Mouse (Mus musculus) cortical plate, adult 2 months (tissue): Measurements from ENCODE around the gene Yjefn3. TPM values are rescaled to one million over a fixed set of nuclear protein-coding genes. Genes with fewer than 3 reads are reported as not detected.
"Not testable (repeated sequence)": the region's sequence is repeated elsewhere in the genome, so short reads cannot be mapped to it uniquely, and the experiment has no call there.

Experiments
- H3K27ac ChIP-seq: fragments of 200-500 bp; 2 replicates; pipeline ENCODE4 v1.5.1; 2012; ENCODE audit warnings: low read length, control low read depth, inconsistent platforms; ENCODE audit not compliant: insufficient read depth
- H3K4me1 ChIP-seq: fragments of 200-500 bp; 2 replicates; pipeline ENCODE4 v1.6.1; 2011; ENCODE audit warnings: low read length; ENCODE audit not compliant: control insufficient read depth, insufficient read depth
- H3K4me3 ChIP-seq: fragments of 200-500 bp; 2 replicates; pipeline ENCODE4 v1.5.1; 2011; ENCODE audit warnings: mild to moderate bottlenecking, low read length, control low read depth; ENCODE audit not compliant: insufficient read depth
- CTCF ChIP-seq: fragments of 200-500 bp; IDR thresholded peaks from 2 replicates; pipeline ENCODE4 v1.5.1; 2011; ENCODE audit warnings: mild to moderate bottlenecking, control low read depth, low read length; ENCODE audit not compliant: insufficient read depth; ENCODE audit errors: extremely low read depth
- POLR2A ChIP-seq: fragments of 200-500 bp; IDR thresholded peaks from 2 replicates; pipeline ENCODE4 v1.6.1; 2011; ENCODE audit warnings: mild to moderate bottlenecking, low read length, control low read depth; ENCODE audit not compliant: insufficient read depth; ENCODE audit errors: extremely low read depth
- polyA plus RNA-seq: library from polyadenylated mRNA; depleted of rRNA; stranded (reverse); fragments of >200 nt; gene quantifications from 2 replicates; pipeline ENCODE4 v1.2.3, GENCODE M21; 2012; rRNA removed

Gene Yjefn3
- 34.2 and 35.7 TPM in 2 replicates for polyA plus RNA-seq

DNA sequence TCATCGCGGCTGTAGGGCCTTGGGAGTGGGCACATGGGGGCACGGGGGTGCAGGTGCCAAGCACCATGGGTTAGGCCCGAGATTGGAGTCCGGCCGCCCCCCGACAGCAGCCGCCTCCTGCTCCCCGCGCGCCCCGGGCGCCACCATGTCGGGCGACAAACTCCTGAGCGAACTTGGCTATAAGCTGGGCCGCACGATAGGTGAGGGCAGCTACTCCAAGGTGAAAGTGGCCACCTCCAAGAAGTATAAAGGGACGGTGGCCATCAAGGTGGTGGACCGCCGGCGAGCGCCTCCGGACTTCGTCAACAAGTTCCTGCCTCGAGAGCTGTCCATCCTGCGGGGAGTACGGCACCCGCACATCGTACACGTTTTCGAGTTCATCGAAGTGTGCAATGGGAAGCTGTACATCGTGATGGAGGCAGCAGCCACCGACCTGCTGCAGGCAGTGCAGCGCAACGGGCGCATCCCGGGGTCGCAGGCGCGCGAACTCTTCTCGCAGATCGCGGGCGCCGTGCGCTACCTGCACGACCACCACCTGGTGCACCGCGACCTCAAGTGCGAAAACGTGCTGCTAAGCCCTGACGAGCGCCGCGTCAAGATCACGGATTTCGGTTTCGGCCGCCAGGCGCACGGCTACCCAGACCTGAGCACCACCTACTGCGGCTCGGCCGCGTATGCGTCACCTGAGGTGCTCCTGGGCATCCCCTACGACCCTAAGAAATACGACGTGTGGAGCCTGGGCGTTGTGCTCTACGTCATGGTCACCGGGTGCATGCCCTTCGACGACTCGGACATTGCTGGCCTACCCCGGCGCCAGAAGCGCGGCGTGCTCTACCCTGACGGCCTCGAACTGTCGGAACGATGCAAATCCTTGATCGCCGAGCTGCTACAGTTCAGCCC lies at the start of gene Yjefn3, which contains the start of the genes Tssk6 and Ndufa13:
Gene Yjefn3, minus strand, starts transcription at position 550 of the 900 bp plus-strand sequence.
Gene Tssk6, plus strand, starts transcription at position 22 of the 900 bp plus-strand sequence.
Gene Ndufa13, minus strand, starts transcription at position 396 of the 900 bp plus-strand sequence.
- H3K27ac ChIP-seq, result peak within 1 kb of the TSS; percentile 70
- no peak for TF ChIP-seq CTCF
- TF ChIP-seq POLR2A, result no peak
- peaks cover 10% of the 10 kb centered on the region for H3K4me1 ChIP-seq
- H3K4me3 ChIP-seq, result peak within 1 kb of the TSS; percentile 73

DNA sequence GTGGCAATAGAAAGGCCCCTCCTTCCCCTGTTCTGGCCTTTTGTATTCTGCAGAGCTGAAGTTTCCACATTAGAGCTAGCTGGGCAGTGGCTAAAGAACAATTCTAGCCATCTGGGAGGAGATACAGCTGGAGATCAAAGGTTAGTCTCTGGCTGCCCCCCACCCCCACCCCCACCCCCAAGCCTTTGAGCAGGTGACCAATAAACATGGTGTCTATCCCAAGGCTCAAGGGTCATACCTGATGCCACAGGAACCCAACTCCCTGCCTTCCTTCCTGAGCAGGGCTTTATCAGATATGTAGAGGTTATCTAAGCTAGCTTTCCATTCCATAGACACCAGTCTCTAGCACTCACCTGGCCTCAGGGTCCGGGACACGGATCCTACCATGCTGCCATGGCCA lies 47.8 kb upstream of the Yjefn3 start:
- H3K27ac ChIP-seq, result no peak overlapping the region
- TF ChIP-seq CTCF, result no peak
- TF ChIP-seq POLR2A, result no peak
- no peaks in the 10 kb centered on the region; the same call in 1 of the 2 replicates for H3K4me1 ChIP-seq
- no peak overlapping the region for H3K4me3 ChIP-seq

DNA sequence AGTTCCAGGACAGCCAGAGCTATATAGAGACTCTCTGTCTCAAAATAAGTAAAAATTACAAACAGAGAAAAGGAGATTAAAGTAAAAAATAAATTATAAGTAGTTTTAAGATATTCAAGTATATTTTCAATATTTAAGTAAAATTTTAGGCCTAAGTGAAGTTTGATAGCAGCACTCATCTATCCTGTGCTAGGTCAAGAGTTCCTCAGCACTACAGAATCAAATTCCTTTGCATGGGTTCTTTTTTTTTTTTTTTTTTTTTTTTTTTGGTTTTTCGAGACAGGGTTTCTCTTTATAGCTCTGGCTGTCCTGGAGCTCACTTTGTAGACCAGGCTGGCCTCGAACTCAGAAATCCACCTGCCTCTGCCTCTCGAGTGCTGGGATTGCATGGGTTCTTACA lies 40.0 kb upstream of the Yjefn3 start:
- not testable (repeated sequence) for H3K4me1 ChIP-seq, H3K4me3 ChIP-seq, H3K27ac ChIP-seq

DNA sequence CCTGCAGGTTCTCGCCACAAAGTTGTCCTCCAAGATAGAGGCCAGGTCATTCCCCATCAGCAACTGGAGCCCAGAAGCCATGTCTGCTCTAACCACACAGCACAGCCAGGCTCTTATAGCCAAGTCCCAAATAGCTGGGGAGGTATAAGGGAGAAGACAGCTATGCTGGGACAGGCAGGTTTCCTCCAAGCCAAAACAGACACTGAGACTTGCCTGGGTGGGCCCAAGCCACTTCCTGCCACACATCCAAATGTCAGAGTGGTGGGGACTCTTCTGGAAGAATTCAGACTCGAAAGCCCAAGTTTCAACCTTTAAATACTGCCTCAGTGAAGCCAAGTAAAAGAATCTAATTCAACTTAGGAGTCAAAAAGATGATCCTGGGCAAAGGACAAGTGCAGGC lies 37.9 kb upstream of the Yjefn3 start:
- H3K27ac ChIP-seq, result no peak overlapping the region
- no peak for TF ChIP-seq POLR2A
- H3K4me3 ChIP-seq, result no peak overlapping the region
- no peaks in the 10 kb centered on the region for H3K4me1 ChIP-seq

DNA sequence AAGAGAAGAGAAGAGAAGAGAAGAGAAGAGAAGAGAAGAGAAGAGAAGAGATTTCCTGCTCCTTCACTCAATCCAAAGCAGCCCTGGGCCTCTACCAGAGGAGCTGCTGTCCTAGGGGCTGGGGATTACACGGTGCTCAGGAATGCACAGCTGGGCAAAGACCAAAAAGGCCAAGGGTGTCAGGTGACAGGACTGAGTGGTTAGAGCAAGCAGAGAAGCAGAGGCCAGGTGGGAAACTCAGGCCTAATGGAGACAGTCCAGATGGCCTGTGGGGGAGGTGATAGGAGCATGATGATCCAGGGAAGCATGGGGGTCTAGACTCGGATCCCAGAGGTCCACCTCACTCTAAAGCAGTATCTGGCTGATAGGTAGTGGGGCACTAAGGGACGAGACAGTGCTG lies 37.1 kb upstream of the Yjefn3 start:
- no peaks in the 10 kb centered on the region for H3K4me1 ChIP-seq
- TF ChIP-seq POLR2A (no peak), CTCF (no peak)
- H3K27ac ChIP-seq, result no peak overlapping the region
- H3K4me3 ChIP-seq, result no peak overlapping the region

DNA sequence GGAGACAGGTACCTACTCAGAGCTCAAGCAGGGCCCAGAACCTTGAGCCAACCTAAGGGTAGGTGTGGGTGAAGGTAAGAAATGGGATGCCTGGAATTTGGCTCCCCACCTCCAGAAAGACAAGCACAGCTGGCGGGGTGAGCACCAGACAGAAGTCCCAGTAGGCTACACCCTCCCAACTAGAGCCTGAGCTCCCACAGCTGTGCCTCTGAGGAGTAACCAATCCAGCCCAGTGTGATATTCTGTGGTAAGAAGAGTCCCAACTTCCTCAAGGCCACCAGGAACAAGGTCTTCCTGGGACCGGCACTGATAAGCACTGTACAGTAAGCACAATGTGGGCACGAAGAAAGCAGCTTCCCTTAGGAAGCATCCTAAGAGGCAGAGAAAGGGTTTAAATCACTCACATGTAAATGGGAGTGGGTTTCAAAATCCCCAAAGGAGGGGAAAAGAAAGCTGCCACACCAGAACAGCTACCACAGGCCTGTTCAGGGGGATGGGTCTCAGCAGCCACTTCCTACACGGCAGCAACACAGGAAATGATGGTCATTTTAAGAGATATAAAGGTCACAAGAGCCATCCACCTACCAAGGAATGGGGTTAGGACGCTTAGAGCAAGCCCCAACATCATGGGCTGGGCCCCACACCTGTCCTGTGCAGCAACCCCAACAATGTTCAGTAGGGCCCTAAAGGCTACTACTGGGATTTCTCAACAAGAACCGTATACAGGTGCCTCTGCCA lies 35.9 kb upstream of the Yjefn3 start:
- no peak for TF ChIP-seq POLR2A
- no peak for TF ChIP-seq CTCF
- Histone ChIP-seq H3K4me3 (no peak overlapping the region), H3K4me1 (no peaks in the 10 kb centered on the region), H3K27ac (no peak overlapping the region)

DNA sequence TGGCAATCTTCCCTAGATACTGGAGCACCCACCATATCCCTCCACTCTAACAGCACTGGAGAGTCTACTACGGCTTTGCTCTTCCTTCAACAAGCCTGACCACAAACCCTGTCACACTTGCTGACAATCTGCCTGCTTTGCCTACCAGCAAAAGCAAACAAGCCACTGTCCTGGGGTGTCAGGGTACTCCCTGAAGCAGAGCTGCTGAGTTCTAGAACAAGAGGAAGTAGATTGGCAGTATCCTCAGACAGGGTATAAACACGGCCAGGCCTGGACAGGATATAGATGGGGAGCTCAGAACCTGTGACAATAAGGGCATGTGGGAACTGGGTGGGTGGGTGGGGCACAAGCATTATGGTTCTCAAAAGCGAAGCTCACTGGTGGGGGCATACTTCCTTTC lies 35.0 kb upstream of the Yjefn3 start:
- Histone ChIP-seq H3K27ac (no peak overlapping the region), H3K4me1 (no peaks in the 10 kb centered on the region), H3K4me3 (no peak overlapping the region)
- TF ChIP-seq POLR2A, result no peak
- TF ChIP-seq CTCF, result no peak

DNA sequence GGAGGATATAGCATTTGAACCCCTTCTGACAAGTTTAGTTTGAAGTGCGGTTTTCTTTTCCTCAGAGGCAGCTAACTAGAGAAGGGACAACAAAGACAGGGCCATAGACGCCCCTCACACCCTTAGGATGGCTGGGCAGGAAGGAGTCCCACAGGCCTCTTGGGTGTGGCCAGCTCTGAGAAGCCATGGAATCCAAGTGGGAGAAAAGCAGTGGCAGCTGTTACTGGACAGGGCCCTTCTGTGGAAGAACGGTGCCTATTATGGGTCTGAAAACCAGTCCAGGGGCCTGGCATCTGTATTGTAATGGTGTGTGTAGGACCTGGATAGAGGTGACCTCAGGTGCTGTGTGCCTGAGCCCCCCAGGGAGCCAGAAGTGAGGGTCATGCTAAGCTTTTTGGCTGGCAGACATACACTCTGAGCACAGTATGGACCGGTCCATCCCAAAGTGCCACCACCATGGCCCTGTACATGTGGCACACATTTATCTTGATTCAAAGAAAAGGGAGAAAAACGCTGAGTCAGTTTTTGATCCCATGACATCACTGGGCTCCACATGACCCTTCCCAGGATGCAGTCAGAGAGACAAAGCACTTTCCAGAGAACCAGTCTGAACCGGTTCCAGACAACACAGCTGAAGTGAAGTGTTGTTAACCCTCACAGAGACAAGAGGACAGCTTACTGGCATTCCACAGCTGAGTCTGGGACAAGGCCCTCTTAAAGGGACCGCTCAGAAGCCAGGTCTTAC lies 33.7 kb upstream of the Yjefn3 start:
- Histone ChIP-seq H3K27ac (no peak overlapping the region; the same call in 1 of the 2 replicates), H3K4me3 (no peak overlapping the region), H3K4me1 (no peaks in the 10 kb centered on the region)
- TF ChIP-seq CTCF (no peak), POLR2A (no peak)

DNA sequence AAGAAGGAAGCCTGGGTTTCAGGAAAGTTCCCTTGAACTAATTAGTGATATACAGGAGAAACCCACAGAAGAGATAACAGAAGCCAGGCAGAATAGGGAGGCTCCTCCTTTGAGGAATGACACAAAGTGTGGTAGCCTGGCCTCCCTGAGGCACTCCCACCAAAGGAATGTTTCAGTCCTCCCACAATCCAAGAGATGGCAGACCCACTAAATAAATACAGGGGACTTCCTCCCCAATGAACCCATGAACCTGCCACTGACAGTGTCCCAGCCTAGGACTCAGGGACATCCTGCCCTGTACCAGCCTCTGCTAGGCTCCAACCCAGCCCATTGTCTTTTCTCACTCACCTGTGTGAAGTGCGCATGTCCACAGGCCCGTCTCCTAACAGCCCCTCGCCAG lies 32.9 kb upstream of the Yjefn3 start:
- TF ChIP-seq POLR2A (no peak), CTCF (no peak)
- H3K4me3 ChIP-seq, result no peak overlapping the region
- no peak overlapping the region for H3K27ac ChIP-seq
- H3K4me1 ChIP-seq, result no peaks in the 10 kb centered on the region

DNA sequence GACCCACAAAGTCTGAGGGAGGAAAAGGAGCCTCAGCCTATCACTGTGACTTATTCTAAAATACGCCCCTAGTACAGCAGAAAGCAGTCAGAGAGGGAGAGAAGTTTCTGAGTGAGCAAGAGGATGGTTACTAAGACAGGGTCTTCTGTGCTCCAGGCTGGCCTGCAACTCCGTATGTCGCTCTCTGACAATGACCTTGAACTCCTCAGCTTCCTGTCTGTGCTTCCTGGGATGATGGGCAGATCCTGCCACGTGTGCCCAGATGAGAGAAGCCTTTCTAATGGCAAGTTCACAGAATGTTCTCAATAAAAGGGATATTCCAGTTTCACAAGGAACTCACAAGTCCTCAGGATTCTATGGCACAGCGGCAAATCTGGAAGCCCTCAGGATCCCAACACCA lies 32.1 kb upstream of the Yjefn3 start:
- no peaks in the 10 kb centered on the region for H3K4me1 ChIP-seq

More for the DNA sequence above, 32.1 kb upstream of the Yjefn3 start:
- H3K4me3 ChIP-seq, result no peak overlapping the region
- H3K27ac ChIP-seq, result no peak overlapping the region
- TF ChIP-seq POLR2A, result no peak
- TF ChIP-seq CTCF, result no peak
